In the genomic region with DNA sequence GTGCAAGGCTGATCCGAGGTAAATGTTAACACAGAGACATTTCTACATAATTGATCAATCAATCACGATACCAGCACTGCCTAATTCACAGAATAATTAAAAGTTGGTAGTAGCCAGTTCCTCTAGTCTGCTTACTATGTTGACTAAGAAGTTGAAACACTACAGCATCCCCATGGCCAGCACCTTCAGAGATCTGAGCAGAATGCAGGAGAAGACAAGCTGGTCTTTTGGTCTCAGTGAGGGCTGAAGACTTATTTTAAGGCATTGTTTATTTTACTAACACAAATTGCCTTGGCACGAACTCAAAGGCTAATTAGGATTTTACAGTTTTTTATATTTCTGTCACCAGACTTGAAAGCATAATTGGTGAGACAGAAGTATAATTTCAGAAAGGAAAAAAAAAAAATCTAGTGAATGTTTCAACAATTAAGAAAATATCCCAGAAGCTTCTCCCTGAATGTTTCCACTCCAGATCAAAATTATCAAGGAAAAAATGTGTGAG, we compare ENCODE assay signal across 22 mouse cellular contexts.
A peak's percentile ranks its signal among the peaks of the same experiment; 100 is the strongest.
DNase-seq lines count a peak whose midpoint lies in the region; ATAC-seq lines count a peak whose summit lies in the region.
"Had no signal": no experiment of that assay in that cellular context is flagged by ENCODE, and none has a peak within 500 bp of the region (broad histone marks: within the 10 kb centered on the region; RNA-seq: fewer than 3 reads in every experiment).

No protein-coding gene starts in this region.

- H3K4me1 ChIP-seq in hindbrain, embryonic 12.5 days = 0 out of 2 replicates have a peak, but pooled peaks cover 10% of the 10 kb centered on the region
- H3K4me1 ChIP-seq in hindbrain, embryonic 13.5 days (replicated peaks) = peaks cover 15% of the 10 kb centered on the region
- peaks cover 6% of the 10 kb centered on the region; the same call in 1 of the 2 replicates for H3K4me1 ChIP-seq in neural tube, embryonic 14.5 days (ENCODE audit: control insufficient read depth, insufficient read depth, low read length)
- H3K4me1 ChIP-seq in neural tube, embryonic 15.5 days = peaks cover 10% of the 10 kb centered on the region
- peaks cover 20% of the 10 kb centered on the region for H3K4me1 ChIP-seq in forebrain, embryonic 15.5 days
- H3K4me1 ChIP-seq: embryonic facial prominence, embryonic 13.5 days; kidney, embryonic 15.5 days; limb, embryonic 13.5 days had no signal

- peak; percentile 20; the same call in 1 of the 2 replicates for ATAC-seq in hindbrain, embryonic 12.5 days (ENCODE audit: low FRiP score)
- ATAC-seq in hindbrain, embryonic 13.5 days (ENCODE audit: low FRiP score) = no peak
- peak; percentile 5; the same call in 1 of the 2 replicates for ATAC-seq in neural tube, embryonic 14.5 days (ENCODE audit: low read depth)
- no peak for ATAC-seq in neural tube, embryonic 15.5 days (ENCODE audit: low FRiP score)
- ATAC-seq in forebrain, embryonic 15.5 days (replicated peaks) = peak; percentile 51
- no peak for ATAC-seq in erythroblast, adult 5-6 weeks (replicated peaks; ENCODE audit: low FRiP score, poor library complexity, severe bottlenecking)
- ATAC-seq: activated CD4-positive, CD25-positive, alpha-beta regulatory T cell, adult 4 months; CD4-positive, CD25-positive, alpha-beta regulatory T cell, adult 4 months had no signal

- no peak overlapping the region for H3K4me3 ChIP-seq in hindbrain, embryonic 12.5 days
- no peak overlapping the region for H3K4me3 ChIP-seq in hindbrain, embryonic 13.5 days
- no peak overlapping the region for H3K4me3 ChIP-seq in neural tube, embryonic 14.5 days (ENCODE audit: low read depth, low read length)
- H3K4me3 ChIP-seq in neural tube, embryonic 15.5 days (replicated peaks) = no peak overlapping the region
- no peak overlapping the region for H3K4me3 ChIP-seq in forebrain, embryonic 15.5 days
- H3K4me3 ChIP-seq: embryonic facial prominence, embryonic 13.5 days; erythroblast, embryonic 14.5 days; heart, embryonic 15.5 days; kidney, embryonic 15.5 days; limb, embryonic 13.5 days; lung, embryonic 15.5 days; midbrain, embryonic 13.5 days had no signal

- H3K27me3 ChIP-seq in hindbrain, embryonic 12.5 days = no peaks in the 10 kb centered on the region
- H3K27me3 ChIP-seq in hindbrain, embryonic 13.5 days = no peaks in the 10 kb centered on the region
- no peaks in the 10 kb centered on the region for H3K27me3 ChIP-seq in neural tube, embryonic 14.5 days (ENCODE audit: control insufficient read depth, insufficient read depth, low read length)
- H3K27me3 ChIP-seq in neural tube, embryonic 15.5 days (replicated peaks) = no peaks in the 10 kb centered on the region
- no peaks in the 10 kb centered on the region for H3K27me3 ChIP-seq in forebrain, embryonic 15.5 days
- H3K27me3 ChIP-seq: embryonic facial prominence, embryonic 13.5 days; heart, embryonic 15.5 days; kidney, embryonic 15.5 days; limb, embryonic 13.5 days; lung, embryonic 15.5 days; midbrain, embryonic 13.5 days had no signal

- no peak for DNase-seq in embryo, embryonic 11 days
- DNase-seq: adrenal gland, adult 2 months; gastrocnemius, postnatal 14 days; kidney, adult 18-20 months; thymus, adult 2 months; thymus, postnatal 4 days had no signal

- H3K27ac ChIP-seq in hindbrain, embryonic 12.5 days = no peak overlapping the region
- H3K27ac ChIP-seq in hindbrain, embryonic 13.5 days = no peak overlapping the region
- H3K27ac ChIP-seq in neural tube, embryonic 14.5 days (ENCODE audit: low read depth, low read length) = no peak overlapping the region
- H3K27ac ChIP-seq in neural tube, embryonic 15.5 days (replicated peaks) = no peak overlapping the region
- H3K27ac ChIP-seq in forebrain, embryonic 15.5 days (replicated peaks) = peak overlapping the region; percentile 60
- H3K27ac ChIP-seq: embryonic facial prominence, embryonic 13.5 days; kidney, embryonic 15.5 days; limb, embryonic 13.5 days; midbrain, embryonic 13.5 days had no signal

- H3K9ac ChIP-seq in hindbrain, embryonic 12.5 days = no peak overlapping the region
- H3K9ac ChIP-seq in hindbrain, embryonic 13.5 days = no peak overlapping the region
- no peak overlapping the region for H3K9ac ChIP-seq in neural tube, embryonic 14.5 days (replicated peaks; ENCODE audit: low read depth, low read length)
- H3K9ac ChIP-seq in neural tube, embryonic 15.5 days (replicated peaks) = no peak overlapping the region
- no peak overlapping the region for H3K9ac ChIP-seq in forebrain, embryonic 15.5 days (replicated peaks)
- H3K9ac ChIP-seq: embryonic facial prominence, embryonic 13.5 days; heart, embryonic 15.5 days; kidney, embryonic 15.5 days; limb, embryonic 13.5 days; lung, embryonic 15.5 days; midbrain, embryonic 13.5 days had no signal

- 48% methylated on average over 3 of the region's 3 CpGs for WGBS in hindbrain, embryonic 12.5 days
- WGBS in hindbrain, embryonic 13.5 days = 43% methylated on average over 3 of the region's 3 CpGs
- WGBS in neural tube, embryonic 14.5 days = 49% methylated on average over 3 of the region's 3 CpGs
- 48% methylated on average over 3 of the region's 3 CpGs for WGBS in neural tube, embryonic 15.5 days
- 40% methylated on average over 3 of the region's 3 CpGs for WGBS in forebrain, embryonic 15.5 days

- no peaks in the 10 kb centered on the region for H3K9me3 ChIP-seq in hindbrain, embryonic 12.5 days (replicated peaks)
- H3K9me3 ChIP-seq in hindbrain, embryonic 13.5 days = no peaks in the 10 kb centered on the region
- H3K9me3 ChIP-seq in neural tube, embryonic 14.5 days (ENCODE audit: control insufficient read depth, low read length) = no peaks in the 10 kb centered on the region
- no peaks in the 10 kb centered on the region for H3K9me3 ChIP-seq in neural tube, embryonic 15.5 days (replicated peaks)
- H3K9me3 ChIP-seq in forebrain, embryonic 15.5 days = no peaks in the 10 kb centered on the region
- H3K9me3 ChIP-seq: embryonic facial prominence, embryonic 13.5 days; heart, embryonic 15.5 days; kidney, embryonic 15.5 days; limb, embryonic 13.5 days; lung, embryonic 15.5 days; midbrain, embryonic 13.5 days had no signal

- no peaks in the 10 kb centered on the region for H3K36me3 ChIP-seq in hindbrain, embryonic 12.5 days
- H3K36me3 ChIP-seq in hindbrain, embryonic 13.5 days = no peaks in the 10 kb centered on the region
- no peaks in the 10 kb centered on the region for H3K36me3 ChIP-seq in neural tube, embryonic 14.5 days (ENCODE audit: control insufficient read depth, insufficient read depth, low read length)
- no peaks in the 10 kb centered on the region for H3K36me3 ChIP-seq in neural tube, embryonic 15.5 days
- H3K36me3 ChIP-seq in forebrain, embryonic 15.5 days = no peaks in the 10 kb centered on the region
- H3K36me3 ChIP-seq: embryonic facial prominence, embryonic 13.5 days; heart, embryonic 15.5 days; kidney, embryonic 15.5 days; limb, embryonic 13.5 days; lung, embryonic 15.5 days; midbrain, embryonic 13.5 days had no signal

- H3K4me2 ChIP-seq in hindbrain, embryonic 12.5 days (replicated peaks) = no peak overlapping the region
- H3K4me2 ChIP-seq in hindbrain, embryonic 13.5 days = no peak overlapping the region
- H3K4me2 ChIP-seq in neural tube, embryonic 14.5 days (ENCODE audit: low read depth, low read length) = no peak overlapping the region
- no peak overlapping the region for H3K4me2 ChIP-seq in neural tube, embryonic 15.5 days
- H3K4me2 ChIP-seq in forebrain, embryonic 15.5 days (replicated peaks) = no peak overlapping the region
- H3K4me2 ChIP-seq: embryonic facial prominence, embryonic 13.5 days; heart, embryonic 15.5 days; kidney, embryonic 15.5 days; limb, embryonic 13.5 days; liver, embryonic 11.5 days; midbrain, embryonic 13.5 days had no signal

Comparison
In these comparisons a context has a peak if more than half of its experiments do, and no peak if none do; other contexts are left out.
1. ATAC-seq: peak in hindbrain, embryonic 12.5 days (single experiment), neural tube, embryonic 14.5 days (single experiment) and forebrain, embryonic 15.5 days (single experiment); none in hindbrain, embryonic 13.5 days (single experiment), neural tube, embryonic 15.5 days (single experiment) and erythroblast, adult 5-6 weeks (single experiment).